Mouse (Mus musculus) lung, postnatal 10 days (tissue): ENCODE measurements around the gene Ccdc134.
"Not testable (repeated sequence)": the region's sequence is repeated elsewhere in the genome, so short reads cannot be mapped to it uniquely, and the experiment has no call there.

Source experiments
- DNase-seq: peaks from one replicate; pipeline ENCODE4 v3.0.0; 2021

Ccdc134 gene

DNA sequence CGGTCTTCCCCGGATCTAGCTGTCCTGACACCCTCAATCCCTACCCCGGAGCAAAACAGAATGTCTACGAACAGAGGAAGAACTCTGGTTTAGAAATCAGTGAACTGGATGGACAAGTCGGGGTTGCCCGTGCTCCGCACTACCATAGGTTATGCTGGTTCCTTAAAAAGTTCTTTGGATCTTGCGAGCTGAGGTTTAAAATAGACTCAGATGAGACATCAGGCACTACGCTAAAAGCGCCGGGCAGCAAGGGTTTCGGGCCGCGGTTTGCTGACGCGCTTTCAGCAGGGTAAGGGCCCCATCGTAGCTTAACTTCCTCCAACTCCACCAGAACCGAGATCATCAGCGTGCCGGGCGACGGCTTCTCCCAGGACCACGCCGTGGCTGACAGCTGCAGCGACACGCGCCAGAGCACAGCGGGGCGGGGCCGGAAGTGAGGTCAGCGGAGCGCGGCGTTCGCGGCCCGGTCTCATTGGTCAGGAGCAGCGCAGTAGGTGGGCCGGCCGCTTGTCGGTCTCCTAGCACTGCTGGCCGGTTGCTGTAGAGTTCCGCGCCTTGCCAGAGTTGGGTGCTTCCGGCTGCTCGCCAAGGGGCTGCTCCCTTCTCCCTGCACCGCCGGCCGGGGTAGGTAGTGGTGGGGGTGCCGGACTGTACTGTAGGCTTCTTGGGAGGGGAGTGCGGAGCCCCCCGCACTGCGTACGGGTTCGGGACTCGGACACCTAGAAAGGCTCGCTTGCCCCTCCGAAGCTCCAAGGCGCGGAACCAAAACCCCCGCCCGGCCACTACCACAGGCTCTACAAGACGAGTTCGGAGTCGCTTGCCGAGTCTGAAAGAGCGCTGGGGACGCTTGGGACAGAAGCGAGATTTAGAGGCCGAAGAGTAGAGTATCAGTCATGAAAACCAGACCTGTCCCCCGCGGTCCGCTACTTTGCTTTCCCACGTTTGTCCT is at the start of gene Ccdc134:
Ccdc134 (plus strand) TSS at position 497 of the 949 bp plus-strand sequence.
- peak; percentile 97 for DNase-seq

DNA sequence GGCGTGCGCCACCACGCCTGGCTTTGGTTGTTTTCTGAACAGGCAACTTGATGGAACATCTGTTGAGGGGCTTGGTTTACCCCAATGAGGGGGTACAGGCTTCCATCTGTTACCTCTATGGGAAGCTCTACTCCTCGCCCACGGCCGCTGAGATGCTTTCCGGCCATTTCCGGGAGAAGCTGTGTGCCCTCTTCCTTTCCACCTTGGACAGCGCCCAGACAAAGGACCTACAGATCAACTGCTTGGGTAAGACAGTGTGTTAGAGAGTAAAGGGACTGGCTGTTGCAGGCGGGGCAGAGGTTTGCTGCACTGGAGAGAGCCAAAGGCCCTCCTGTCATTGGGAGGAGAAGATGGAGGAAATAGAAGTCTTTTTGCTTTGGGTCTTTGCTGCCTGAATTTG is 47.8 kb upstream of the Ccdc134 start:
- DNase-seq = no peak

DNA sequence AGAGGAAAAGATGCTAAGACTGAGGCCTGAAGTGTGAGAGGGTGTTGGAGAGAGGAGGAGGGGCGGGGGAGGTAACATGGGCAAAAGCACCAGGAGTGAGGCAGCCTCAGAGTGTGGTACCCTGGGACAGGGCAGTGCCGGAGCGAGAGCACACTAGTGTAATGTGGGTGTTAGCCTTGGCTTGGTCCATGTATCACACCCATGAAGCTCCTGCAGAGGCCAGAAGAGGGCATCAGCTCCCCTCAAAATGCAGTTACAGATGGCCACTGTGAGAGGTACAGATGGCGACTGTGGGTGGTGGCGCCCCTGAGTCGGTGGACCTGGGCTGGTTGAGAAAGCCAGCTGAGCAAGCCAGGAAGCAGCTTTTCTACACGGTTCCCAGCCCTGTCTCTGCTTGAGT is 46.6 kb upstream of the Ccdc134 start:
- peak; percentile 7 for DNase-seq

DNA sequence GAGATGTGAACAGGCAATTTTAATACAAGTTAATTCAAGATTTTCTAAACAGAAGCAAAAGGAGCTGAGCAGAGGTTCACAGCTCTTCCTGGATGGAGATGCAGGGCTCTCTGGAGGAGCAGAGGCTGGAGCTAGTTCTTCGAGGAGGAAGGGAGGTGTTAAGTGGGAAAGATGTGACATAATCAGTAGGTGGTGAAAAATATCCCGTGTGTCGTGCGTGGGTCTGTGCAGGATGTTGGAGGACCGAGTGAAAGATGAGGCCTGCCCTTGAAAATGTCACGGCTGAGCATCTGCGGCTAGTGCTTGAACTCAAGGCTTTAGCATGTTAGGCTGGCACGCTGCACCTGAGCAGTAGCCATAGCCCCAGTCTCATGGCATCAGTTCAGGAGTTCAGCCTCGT is 42.1 kb upstream of the Ccdc134 start:
- DNase-seq = no peak

DNA sequence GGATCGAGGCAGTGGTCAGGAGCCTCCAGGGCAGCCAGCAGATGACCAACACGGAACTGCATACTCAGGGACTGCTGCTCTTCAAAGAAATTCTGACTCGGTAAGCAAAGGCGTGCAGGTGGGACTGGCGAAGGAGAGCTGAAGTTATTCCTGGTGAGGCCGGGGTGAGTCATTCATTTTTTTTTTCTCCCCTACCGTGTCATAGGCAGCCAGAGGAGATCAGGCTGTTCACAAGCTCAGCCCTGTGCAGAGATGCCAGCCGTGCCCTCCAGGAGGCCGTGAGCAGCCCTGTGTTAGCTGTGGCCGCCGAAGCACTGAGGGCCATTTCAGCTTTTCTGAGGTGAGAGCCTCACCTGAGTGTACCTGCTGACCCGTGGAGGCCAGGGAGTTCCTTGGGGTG is 41.6 kb upstream of the Ccdc134 start:
- DNase-seq = no peak

DNA sequence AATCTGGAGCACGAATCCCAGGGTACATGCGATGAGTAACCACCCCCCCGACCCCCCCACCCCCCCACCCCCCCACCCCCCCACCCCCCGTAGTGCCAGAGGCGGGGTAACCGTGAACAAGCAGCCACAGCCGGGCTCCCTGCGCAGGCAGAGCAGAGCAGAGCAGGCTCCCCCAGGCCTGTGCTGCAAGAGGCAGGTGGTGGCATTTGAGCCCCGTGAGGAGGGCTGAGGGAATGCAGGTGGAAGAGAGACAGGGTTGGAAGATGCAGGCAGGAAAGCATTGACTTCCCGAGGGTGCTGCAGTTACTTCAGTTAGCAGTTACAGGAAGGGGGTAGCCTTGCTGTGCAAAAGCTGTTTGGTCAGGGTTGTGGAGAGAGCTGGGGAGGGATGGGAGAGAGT is 40.5 kb upstream of the Ccdc134 start:
- DNase-seq = no peak

DNA sequence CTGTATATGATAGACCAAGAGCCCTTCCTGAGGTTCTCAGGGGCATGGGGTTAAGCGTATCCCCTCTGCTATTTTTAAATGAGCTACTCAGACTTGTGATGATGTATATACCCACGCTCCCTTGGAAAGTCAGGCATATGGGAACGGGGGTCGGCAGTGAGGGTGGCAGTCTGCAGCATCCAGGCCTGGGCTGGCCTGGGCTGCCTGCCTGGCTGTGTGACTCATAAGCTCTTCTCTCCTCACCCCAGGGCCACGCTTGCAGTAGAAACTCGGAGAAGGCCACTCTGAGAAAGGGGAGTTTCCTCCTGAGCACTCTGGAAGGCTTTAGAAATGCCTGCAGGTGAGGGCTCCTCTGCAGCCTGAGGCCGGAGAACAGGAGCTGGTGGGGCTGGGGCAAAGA is 36.7 kb upstream of the Ccdc134 start:
- DNase-seq = no peak

DNA sequence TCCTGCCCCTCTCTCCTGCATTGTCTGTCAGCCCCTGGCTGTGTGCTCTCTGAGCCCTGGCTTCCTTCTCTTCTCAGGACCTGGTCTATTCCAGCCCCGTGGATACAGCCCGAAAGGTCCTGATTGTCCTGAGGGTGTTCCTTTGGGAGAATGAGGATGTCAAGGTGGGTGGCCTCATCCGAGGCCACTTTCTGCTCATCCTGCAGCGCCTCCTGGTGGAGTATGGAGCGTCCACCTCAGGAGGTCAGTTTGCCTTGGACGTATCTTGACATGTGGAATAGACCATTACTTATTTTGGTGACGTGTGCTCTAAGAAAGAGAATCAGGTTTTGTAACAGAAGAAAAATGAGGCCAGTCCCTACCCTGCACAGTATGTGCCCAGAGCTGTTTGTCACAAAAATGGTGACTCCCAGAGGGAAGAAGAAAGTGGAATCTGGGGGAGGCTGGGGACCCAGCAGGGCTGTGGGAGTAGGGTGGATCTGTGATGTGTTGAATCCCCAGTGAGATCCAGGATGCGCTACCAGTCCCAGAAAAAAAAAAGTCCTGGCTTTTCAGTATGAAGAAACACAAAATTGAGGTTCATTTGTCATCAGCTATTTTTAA is 20.7 kb upstream of the Ccdc134 start:
- peak; percentile 61 for DNase-seq

DNA sequence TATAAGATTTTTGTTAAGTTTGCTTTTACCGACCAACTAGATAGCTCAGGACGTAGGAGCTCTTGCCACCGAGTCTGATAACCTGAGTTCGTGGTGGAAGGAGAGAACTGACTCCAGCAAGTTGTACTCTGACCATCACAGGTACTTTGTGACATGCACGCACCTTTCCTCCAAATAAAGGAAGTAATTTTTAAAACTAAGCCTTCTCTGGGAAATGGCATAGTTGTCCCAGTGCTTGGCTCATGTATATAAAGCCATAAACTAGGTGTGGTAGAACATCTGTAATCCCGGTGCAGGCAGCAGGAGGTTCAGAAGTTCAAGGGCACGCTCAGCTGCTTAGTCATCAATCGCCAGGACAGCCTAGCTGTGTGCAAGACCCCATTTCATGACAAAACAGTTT is 7.2 kb upstream of the Ccdc134 start:
- DNase-seq = no peak

DNA sequence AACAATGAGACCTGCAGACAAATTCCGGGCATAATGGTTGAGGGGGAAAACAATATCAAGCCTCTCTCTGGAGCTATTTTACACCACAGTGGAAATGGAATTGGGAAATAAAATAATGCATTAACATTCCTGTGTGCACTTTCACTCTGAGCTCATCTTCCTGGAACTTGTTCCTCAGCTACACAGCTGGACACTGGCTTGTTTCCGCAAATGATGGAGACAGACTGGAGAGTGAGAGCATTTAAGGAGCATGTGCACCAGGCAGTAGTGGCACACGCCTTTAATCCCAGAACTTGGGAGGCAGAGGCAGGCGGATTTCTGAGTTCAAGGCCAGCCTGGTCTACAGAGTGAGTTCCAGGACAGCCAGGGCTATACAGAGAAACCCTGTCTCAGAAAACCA is 1.0 kb upstream of the Ccdc134 start:
- not testable (repeated sequence) for DNase-seq

DNA sequence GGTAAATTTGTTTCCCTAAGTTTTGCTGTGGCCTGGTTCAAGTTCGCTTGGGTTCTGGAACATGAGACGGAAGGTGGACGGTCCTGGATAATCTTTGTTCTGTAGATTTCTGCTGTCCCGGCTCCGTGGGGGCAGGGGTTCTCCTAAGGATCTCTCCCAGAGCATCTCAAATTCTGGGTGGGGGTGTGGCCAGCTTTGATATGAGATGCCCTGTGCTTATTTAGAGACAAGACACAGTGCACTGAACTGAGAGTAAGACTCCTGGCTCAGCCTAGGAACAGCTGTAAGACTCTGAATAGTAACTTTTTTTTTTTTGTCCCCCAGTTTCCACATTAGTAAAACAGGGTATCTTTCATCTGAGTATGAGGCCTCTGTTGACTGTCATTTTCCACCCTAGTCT is 676 bp downstream of the Ccdc134 start:
- DNase-seq = peak; percentile 21

DNA sequence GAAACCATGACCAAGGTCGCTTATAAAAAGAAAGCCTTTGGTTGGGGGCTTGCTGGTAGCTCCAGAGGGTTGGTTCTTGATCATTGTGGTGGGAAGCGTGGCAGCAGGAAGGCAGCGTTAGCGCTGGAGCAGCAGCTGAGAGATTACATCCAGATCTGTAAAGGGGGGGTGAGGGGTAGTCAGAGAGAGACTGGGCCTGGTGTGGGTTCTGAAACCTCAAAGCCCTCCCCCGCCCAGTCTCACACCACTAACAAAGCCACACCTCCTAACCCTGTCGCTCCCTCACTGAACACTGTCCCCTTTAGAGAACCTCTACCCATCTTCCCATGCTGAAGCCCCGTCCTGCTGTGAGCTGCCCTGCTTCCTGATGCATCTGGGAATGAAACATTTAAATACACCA is 2.9 kb downstream of the Ccdc134 start:
- no peak for DNase-seq

DNA sequence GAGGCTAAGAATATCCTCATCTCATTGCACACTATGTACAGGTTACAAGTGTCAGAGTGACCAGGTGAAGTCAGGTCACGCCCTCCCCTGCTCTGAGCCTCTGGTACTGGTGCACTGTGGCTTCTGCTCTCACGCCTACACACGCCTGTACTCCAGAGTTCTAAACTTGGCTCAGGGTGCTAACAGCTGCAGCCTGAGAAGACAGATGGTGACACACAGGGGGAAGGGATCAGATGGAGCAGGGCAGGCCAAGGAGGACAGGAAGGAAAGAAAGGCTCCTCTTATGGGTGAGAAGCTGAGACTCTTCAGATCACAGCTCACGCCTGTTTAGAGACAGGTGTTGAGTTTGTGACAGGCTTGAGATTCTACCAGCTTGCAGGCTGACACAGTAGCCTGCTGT is 7.7 kb downstream of the Ccdc134 start:
- no peak for DNase-seq

DNA sequence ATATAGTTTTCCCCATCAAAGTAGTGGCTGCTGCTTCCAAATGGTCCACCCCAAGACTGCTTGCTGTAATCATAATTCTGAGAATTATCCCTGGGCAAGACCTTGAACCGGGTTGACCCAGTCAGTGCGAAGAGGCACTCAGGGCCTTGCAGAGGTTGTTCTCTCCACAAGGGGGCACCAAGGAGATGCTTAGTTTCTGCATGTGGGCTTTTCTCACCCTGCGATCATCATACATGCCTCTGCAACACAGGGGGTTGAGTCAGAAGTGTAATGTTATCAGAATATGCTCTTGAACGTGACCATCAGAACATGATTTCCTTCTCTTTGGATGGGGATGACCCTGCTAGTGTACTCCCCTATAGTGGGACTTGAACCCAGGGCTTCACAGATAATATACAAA is 10.8 kb downstream of the Ccdc134 start:
- DNase-seq = peak; percentile 81

DNA sequence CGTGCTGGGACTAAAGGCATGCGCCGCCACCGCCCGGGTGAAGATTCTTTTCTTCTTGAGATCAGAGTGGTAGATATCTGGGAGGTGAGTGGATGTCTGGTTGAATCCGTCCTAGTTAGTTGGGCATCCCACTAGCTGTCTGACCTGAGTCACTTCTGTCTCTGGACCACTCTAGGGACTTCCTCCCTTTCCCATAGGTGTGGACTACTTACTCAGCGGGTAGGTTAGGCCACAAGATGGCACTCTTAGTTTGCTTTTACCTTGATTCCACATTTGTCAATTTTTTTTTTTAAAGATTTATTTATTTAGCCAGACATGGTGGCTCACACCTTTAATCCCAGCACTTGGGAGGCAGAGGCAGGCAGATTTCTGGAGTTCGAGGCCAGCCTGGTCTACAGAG is 11.5 kb downstream of the Ccdc134 start:
- peak; percentile 26 for DNase-seq

DNA sequence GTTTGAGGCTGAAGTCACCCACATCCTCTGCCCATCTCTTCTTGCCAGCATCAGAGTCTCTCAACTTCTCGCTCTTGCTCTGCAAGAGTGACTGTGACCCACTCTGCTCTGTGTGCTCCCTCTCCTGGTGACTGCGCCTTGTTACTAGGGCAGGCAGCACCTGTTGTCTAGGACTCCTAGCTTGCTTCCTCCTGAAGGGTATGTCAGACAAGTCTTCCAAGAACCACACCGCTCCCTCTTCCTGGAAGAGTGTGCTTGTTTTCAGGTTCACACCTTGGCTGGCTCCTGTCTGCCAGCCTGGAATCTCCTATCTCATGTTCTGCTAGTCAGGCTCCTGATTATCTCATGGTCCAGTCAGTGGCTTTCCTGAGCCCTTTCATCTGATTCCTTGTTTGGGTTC is 12.6 kb downstream of the Ccdc134 start:
- no peak for DNase-seq

DNA sequence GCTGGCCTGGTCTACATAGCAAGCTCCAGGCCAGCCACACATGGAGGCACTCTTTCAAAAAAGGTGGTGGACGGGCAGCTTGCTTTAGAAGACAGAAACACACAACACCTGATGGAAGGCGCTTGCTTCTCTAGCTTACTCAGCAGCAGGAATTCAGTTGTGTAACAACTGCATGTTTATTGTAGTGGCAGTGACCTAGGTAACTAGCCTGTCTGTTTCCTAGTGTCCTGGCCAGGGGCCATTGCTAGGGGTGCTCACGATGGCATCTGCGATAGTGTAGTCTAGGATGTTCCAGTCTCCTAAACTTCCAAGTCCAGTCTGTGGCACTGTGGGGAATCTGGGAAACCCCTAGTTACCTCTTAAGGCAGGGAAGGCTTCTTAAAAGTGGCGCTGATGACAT is 16.4 kb downstream of the Ccdc134 start:
- DNase-seq = peak; percentile 20

DNA sequence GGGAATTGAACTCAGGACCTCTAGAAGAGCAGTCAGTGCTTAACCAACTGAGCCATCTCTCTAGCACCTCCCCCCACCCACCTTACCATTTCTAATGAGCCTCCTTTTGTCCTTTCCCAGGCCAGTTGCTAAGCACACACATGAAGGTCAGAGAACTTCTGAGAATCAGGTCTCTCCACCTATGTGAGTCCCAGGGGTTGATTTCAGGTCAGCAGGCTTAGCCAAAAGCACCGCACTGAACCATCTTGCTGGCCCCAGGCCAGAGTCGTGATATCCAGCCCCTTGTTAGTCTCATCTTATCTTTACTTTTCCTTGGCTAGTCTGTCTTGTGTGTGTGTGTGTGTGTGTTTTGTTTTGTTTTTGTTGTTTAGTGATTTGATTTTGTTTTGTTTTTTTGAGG is 17.7 kb downstream of the Ccdc134 start:
- no peak for DNase-seq

DNA sequence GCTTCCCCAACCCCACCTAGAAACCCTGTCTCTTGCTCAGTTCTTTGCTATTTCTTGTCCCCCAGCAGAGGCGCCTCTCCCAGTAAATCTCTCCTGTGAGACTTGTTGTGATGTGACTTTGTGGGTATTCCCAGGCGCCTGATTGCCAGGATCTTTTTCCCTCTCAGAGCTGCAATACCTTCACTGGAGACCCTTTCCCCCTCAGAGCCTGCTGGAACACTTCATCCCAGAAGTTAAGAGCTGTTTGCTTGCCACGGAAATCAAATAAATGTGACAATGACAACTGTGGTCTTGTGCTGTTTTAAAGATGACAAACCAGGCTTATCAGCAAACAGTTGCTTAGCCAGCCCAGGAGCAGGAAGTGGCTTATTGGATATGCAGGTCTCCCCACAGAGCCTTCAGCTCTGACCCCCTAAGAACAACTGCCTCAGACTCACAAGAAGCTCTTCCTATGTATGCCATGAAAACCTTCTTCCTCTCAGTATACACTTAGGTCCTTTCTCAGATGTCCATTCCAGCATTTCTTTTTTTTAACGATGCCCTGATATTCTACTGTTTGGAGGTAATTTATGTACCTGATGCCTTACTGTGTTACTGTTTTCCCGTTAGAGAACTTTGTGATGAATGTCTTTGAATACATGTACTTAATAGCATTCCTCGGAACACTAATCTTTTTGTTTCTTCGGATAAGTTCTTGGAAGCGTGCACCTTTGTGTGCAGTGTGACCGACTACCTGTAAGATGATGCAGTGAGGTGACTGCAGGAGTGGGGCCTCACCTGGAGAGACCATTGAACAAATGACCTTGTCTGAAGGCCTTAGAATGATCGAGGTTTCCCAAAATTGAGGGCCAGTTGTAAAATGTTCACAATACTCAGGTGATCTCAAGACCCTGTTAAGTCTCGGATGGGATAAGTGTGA is 18.4 kb downstream of the Ccdc134 start:
- no peak for DNase-seq

DNA sequence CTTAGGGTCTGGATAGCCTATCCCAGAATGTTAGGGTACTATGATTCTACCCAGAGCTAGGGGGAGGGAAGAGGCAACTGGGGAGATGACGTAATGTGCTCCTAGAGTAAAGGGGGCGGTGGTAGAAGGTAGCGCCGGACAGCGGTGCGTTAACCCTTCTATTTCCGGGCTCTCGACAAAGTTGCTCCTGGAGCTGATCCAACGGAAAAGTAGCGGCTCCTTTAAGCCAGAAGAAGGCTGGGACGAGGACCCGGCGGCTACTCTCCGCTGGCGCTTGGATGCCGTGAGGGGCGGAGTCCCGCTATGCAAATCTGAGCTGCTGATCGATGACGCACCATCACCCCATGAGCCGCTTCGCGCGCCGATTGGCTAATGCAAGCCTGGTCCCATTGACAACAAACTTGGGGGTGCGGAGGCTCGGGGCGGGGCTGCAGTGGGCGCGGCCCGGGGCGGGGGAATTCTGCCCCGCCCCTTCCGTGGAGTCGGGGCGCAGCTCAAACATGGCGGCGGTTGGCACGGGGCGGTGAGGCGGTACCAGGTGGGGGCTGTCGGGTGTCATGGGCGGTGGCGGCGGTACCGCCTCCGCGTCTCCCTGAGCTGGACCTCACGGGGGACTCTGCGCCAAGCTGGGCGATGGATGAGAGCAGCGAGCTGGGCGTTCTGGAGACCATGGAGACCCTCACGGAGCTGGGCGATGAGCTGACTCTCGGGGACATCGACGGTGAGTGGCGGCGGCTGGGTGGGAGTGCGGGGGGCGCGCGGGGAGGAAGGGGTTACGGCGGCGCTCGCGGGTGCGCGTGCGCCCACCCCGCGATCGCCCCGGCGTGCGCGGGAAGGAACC is 19.3 kb downstream of the Ccdc134 start, which contains the start of gene Srebf2:
Srebf2 (plus strand) TSS at position 412 of the 841 bp plus-strand sequence.
- DNase-seq = peak; percentile 99

DNA sequence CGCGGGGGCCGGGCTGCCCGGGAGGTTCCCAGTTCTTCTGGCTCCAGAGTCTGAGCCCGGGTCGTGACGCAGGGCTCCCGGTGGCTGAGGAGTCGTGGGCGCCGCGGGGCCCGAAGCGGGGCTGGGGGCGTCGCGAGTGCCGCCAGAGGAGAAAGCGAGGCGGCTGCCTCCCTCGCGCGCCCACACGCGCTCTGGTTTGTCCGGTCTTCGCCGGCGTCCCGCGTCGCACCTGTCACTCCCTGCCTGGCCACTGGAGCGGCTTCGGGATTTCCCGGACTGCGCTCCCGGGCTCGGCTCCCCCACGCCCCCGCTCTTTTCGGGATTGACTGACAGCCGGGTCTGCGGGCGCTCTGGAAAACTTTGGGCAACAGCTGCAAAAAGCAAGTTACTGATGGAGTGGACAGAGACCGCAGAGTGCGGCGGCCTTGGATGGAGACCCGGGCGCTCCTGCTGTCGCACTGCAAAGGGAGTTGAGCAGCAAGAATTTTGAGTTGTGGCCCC is 19.9 kb downstream of the Ccdc134 start:
- peak; percentile 72 for DNase-seq

DNA sequence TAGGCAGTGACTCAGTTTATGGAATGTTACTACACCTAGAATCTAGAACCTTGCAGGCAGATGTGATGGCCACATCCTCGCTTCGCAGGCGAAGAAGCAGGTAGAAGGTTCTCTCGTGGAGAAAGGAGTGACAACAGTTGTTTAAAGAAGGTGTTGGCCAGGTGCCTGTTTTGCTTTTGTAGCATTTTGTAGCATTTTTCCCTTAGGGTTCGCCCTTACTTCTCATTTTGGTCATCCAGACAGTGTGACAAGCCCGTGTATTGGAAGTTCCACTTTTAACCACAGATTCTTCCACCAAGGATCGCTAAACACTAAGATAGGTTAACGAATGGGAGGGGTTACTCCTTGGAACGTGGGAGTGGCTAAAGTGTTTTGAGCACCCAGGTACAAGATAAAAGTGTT is 20.8 kb downstream of the Ccdc134 start:
- no peak for DNase-seq
